Mouse (Mus musculus): Measurements from ENCODE around the gene Slc47a1. TPM values are rescaled to one million over a fixed set of nuclear protein-coding genes. Genes with fewer than 3 reads are reported as not detected.
A peak's percentile ranks its signal among the peaks of the same experiment; 100 is the strongest.
"Not testable (repeated sequence)": the region's sequence is repeated elsewhere in the genome, so short reads cannot be mapped to it uniquely, and the experiment has no call there.

Slc47a1 gene
- total and polyA plus RNA-seq, 2 experiments from 2014 or later, result 3.2 to 7.7 TPM

DNA sequence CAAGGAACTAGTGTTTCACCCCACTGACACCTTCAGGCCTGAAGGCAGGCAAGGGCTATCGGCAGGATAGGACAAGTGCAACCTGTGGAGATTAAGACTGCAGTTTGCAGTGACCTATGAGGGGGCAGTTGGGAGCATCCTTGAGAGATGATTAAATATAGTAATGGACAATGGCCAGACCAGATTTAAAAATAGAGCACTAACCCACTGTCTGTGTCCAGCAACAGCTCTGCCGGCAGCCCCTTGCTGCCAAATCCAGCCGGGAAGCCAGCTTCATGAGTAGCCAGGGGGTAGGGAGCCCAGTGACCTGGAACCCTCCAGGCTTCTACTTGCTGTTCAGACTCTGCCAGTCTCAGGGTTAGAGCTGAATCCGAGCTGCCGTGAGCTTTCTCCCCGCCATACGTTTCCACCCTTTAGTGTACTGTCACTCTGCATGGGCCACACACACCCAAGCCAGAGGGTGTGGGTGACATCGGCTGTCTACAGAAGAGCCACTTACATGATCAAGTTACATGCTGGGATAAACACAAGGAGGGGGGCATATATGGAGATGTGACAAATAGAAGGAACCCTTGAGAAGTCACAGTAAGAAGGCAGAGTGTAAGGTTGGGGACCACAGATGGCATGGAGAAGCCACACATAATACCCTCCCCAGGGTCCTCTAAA, 22.7 kb upstream of the Slc47a1 start:
- Histone ChIP-seq H3K9ac (replicated peaks; ENCODE audit: low read length) (no peak overlapping the region), H3K4me3 (ENCODE audit: low read length) (no peak overlapping the region), H3K4me2 (ENCODE audit: low read depth, low read length) (no peak overlapping the region), H3K27me3 (ENCODE audit: insufficient read depth, low read length) (no peaks in the 10 kb centered on the region), H3K27ac (no peak overlapping the region), H3K9me3 (ENCODE audit: low read length) (no peaks in the 10 kb centered on the region), H3K36me3 (ENCODE audit: insufficient read depth, low read length) (no peaks in the 10 kb centered on the region), H3K4me1 (ENCODE audit: insufficient read depth, low read length) (no peaks in the 10 kb centered on the region)
- DNase-seq (ENCODE audit: low spot score) (no peak), ATAC-seq (no peak)
- WGBS, result 84% methylated on average over 8 of the region's 8 CpGs
- no peak for TF ChIP-seq CTCF (IDR thresholded peaks at IDR 0.05; ENCODE audit: low read depth)

- not testable (repeated sequence) for H3K4me1 ChIP-seq (ENCODE audit: insufficient read depth, low read length); H3K36me3 ChIP-seq (ENCODE audit: insufficient read depth, low read length); H3K27me3 ChIP-seq (ENCODE audit: insufficient read depth, low read length); H3K4me2 ChIP-seq (ENCODE audit: low read depth, low read length); H3K9ac ChIP-seq (replicated peaks; ENCODE audit: low read length); H3K4me3 ChIP-seq (ENCODE audit: low read length); H3K9me3 ChIP-seq (ENCODE audit: low read length); H3K27ac ChIP-seq; ATAC-seq; DNase-seq (ENCODE audit: low spot score)
- 96% methylated on average over 18 of the region's 18 CpGs for WGBS
Measured at GRCm38 (mm10) chr11:61397423-61398043, 19.4 kb upstream of the Slc47a1 start.

GRCm38 (mm10) chr11:61388936-61389335, 10.8 kb upstream of the Slc47a1 start:
- 82% methylated on average over 4 of the region's 4 CpGs for WGBS

GRCm38 (mm10) chr11:61388012-61388411, 9.9 kb upstream of the Slc47a1 start:
- no peaks in the 10 kb centered on the region for H3K9me3 ChIP-seq (ENCODE audit: low read length)
- H3K27me3 ChIP-seq (ENCODE audit: insufficient read depth, low read length), result no peaks in the 10 kb centered on the region
- no peak overlapping the region for H3K27ac ChIP-seq
- H3K4me2 ChIP-seq (ENCODE audit: low read depth, low read length), result no peak overlapping the region
- no peaks in the 10 kb centered on the region for H3K36me3 ChIP-seq (ENCODE audit: insufficient read depth, low read length)
- 67% methylated on average over 6 of the region's 6 CpGs for WGBS
- DNase-seq (ENCODE audit: low spot score), result peak; percentile 61
- no peaks in the 10 kb centered on the region for H3K4me1 ChIP-seq (ENCODE audit: insufficient read depth, low read length)
- TF ChIP-seq CTCF (IDR thresholded peaks at IDR 0.05; ENCODE audit: low read depth), result peak; percentile 58
- H3K9ac ChIP-seq (replicated peaks; ENCODE audit: low read length), result no peak overlapping the region
- no peak overlapping the region for H3K4me3 ChIP-seq (ENCODE audit: low read length)
- no peak for ATAC-seq

More at GRCm38 (mm10) chr11:61388936-61389335, 10.8 kb upstream of the Slc47a1 start:
- H3K27me3 ChIP-seq (ENCODE audit: insufficient read depth, low read length), result no peaks in the 10 kb centered on the region
- no peak for DNase-seq (ENCODE audit: low spot score)
- H3K4me1 ChIP-seq (ENCODE audit: insufficient read depth, low read length), result no peaks in the 10 kb centered on the region
- H3K9ac ChIP-seq (replicated peaks; ENCODE audit: low read length), result no peak overlapping the region
- no peak for TF ChIP-seq CTCF (IDR thresholded peaks at IDR 0.05; ENCODE audit: low read depth)
- no peak for ATAC-seq
- no peak overlapping the region for H3K27ac ChIP-seq
- H3K4me2 ChIP-seq (ENCODE audit: low read depth, low read length), result no peak overlapping the region
- no peaks in the 10 kb centered on the region for H3K36me3 ChIP-seq (ENCODE audit: insufficient read depth, low read length)
- H3K4me3 ChIP-seq (ENCODE audit: low read length), result no peak overlapping the region
- no peaks in the 10 kb centered on the region for H3K9me3 ChIP-seq (ENCODE audit: low read length)

- no peak overlapping the region for H3K4me2 ChIP-seq (ENCODE audit: low read depth, low read length)
- ATAC-seq, result no peak
- 72% methylated on average over 6 of the region's 6 CpGs for WGBS
- no peak for TF ChIP-seq CTCF (IDR thresholded peaks at IDR 0.05; ENCODE audit: low read depth)
- no peak overlapping the region for H3K9ac ChIP-seq (replicated peaks; ENCODE audit: low read length)
- no peaks in the 10 kb centered on the region for H3K4me1 ChIP-seq (ENCODE audit: insufficient read depth, low read length)
- no peak for DNase-seq (ENCODE audit: low spot score)
- H3K4me3 ChIP-seq (ENCODE audit: low read length), result no peak overlapping the region
- no peaks in the 10 kb centered on the region for H3K9me3 ChIP-seq (ENCODE audit: low read length)
- H3K36me3 ChIP-seq (ENCODE audit: insufficient read depth, low read length), result no peaks in the 10 kb centered on the region
- H3K27ac ChIP-seq, result no peak overlapping the region
- no peaks in the 10 kb centered on the region for H3K27me3 ChIP-seq (ENCODE audit: insufficient read depth, low read length)
Measured at GRCm38 (mm10) chr11:61387233-61387632, 9.1 kb upstream of the Slc47a1 start.

DNA sequence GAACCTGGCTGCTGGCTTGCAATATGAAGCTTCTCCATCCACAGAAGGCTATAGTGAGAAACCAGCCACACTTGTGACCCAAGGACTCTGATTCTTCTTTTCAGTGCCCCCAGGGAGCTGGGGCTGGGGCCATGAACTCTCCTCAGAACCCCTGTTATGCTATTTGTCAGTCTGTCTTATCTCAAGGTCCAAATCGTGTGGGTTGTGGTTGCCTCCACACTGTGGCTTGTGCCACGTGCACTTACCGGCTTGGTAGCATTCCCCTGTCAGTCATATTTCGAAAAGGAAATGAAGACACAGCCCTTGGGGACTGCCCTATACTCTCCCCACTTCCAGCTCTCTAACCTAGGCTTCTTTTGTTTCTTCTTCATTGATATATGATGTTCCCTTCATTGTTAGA, 7.6 kb upstream of the Slc47a1 start:
- H3K4me3 ChIP-seq (ENCODE audit: low read length), result no peak overlapping the region
- H3K27me3 ChIP-seq (ENCODE audit: insufficient read depth, low read length), result no peaks in the 10 kb centered on the region
- H3K36me3 ChIP-seq (ENCODE audit: insufficient read depth, low read length), result no peaks in the 10 kb centered on the region
- H3K9ac ChIP-seq (replicated peaks; ENCODE audit: low read length), result no peak overlapping the region
- DNase-seq (ENCODE audit: low spot score) (no peak), ATAC-seq (no peak)
- no peak overlapping the region for H3K4me2 ChIP-seq (ENCODE audit: low read depth, low read length)
- H3K9me3 ChIP-seq (ENCODE audit: low read length), result no peaks in the 10 kb centered on the region
- H3K27ac ChIP-seq, result no peak overlapping the region
- WGBS, result 77% methylated on average over 4 of the region's 4 CpGs
- H3K4me1 ChIP-seq (ENCODE audit: insufficient read depth, low read length), result no peaks in the 10 kb centered on the region
- no peak for TF ChIP-seq CTCF (IDR thresholded peaks at IDR 0.05; ENCODE audit: low read depth)

GRCm38 (mm10) chr11:61381272-61381671, 3.1 kb upstream of the Slc47a1 start:
- Histone ChIP-seq H3K9ac (replicated peaks; ENCODE audit: low read length) (no peak overlapping the region), H3K27me3 (ENCODE audit: insufficient read depth, low read length) (peaks cover 17% of the 10 kb centered on the region), H3K4me3 (ENCODE audit: low read length) (no peak overlapping the region), H3K9me3 (ENCODE audit: low read length) (no peaks in the 10 kb centered on the region), H3K36me3 (ENCODE audit: insufficient read depth, low read length) (no peaks in the 10 kb centered on the region), H3K4me2 (ENCODE audit: low read depth, low read length) (no peak overlapping the region), H3K4me1 (ENCODE audit: insufficient read depth, low read length) (no peaks in the 10 kb centered on the region), H3K27ac (no peak overlapping the region)
- WGBS, result 96% methylated on average over 1 of the region's 1 CpGs
- DNase-seq (ENCODE audit: low spot score) (no peak), ATAC-seq (no peak)
- TF ChIP-seq CTCF (IDR thresholded peaks at IDR 0.05; ENCODE audit: low read depth), result no peak
